Mouse (Mus musculus): ENCODE measurements at regions not wholly inside any gene's neighbourhood (a gene's known extent, or its start where the extent isn't known, plus 50 kb on each side); places are given as distances from the start of the nearest gene placed in this dataset.

DNA sequence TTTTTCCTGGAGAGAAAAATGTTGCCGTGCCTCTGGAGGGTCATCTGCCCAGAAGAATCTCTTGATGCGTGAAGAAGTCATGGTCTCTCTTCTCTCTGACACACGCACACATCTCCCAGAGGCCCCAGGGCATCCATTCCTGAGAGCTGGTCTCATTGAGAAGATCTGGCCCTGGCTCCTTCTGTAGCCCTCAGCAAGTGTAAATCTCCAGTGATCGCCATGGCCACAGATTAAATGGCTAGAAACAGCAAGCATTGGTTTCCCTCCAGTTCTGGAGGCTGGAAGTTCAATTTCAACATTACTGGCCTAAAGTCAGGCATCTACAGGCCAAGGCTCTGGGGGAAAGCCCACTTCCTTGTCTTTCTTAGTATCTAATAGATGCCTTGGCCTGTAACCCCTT, 155.9 kb downstream of the Zfp36l2 start:
- no peak for ATAC-seq (replicated peaks)
- H3K27ac ChIP-seq (replicated peaks): no peak overlapping the region
- no peaks in the 10 kb centered on the region for H3K36me3 ChIP-seq
- 87% methylated on average over 4 of the region's 4 CpGs for WGBS
- peaks cover 3% of the 10 kb centered on the region; the same call in 1 of the 2 replicates for H3K4me1 ChIP-seq
- H3K27me3 ChIP-seq: no peaks in the 10 kb centered on the region
- H3K4me2 ChIP-seq (replicated peaks): no peak overlapping the region
- no peak overlapping the region for H3K9ac ChIP-seq (replicated peaks)
- no peak overlapping the region for H3K4me3 ChIP-seq
- H3K9me3 ChIP-seq: no peaks in the 10 kb centered on the region

DNA sequence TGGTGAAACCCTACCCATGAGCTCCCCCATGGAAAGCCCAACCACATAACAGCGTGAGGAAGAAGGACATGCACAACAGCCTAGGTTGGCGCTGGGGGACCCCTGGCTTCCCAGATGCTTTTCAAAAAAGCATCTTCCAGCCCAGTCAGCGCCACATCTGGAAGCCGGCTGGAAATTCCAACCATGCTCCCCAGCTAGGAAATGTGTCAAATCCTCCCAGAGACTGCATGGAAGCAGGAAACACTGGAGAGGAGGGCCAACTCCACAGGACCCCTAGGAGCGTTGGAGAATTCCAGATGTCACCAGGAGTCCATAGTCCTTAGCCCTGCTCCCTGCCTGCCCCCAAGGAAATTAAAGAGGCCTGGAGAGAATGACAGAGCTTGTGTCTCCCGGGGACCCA, 156.4 kb downstream of the Zfp36l2 start:
- Histone ChIP-seq H3K27me3 (no peaks in the 10 kb centered on the region), H3K9ac (replicated peaks) (no peak overlapping the region), H3K4me3 (no peak overlapping the region), H3K4me1 (peaks cover 3% of the 10 kb centered on the region; the same call in 1 of the 2 replicates), H3K36me3 (no peaks in the 10 kb centered on the region), H3K4me2 (replicated peaks) (no peak overlapping the region), H3K9me3 (no peaks in the 10 kb centered on the region), H3K27ac (replicated peaks) (no peak overlapping the region)
- no peak for ATAC-seq (replicated peaks)
- WGBS: 87% methylated on average over 6 of the region's 6 CpGs

DNA sequence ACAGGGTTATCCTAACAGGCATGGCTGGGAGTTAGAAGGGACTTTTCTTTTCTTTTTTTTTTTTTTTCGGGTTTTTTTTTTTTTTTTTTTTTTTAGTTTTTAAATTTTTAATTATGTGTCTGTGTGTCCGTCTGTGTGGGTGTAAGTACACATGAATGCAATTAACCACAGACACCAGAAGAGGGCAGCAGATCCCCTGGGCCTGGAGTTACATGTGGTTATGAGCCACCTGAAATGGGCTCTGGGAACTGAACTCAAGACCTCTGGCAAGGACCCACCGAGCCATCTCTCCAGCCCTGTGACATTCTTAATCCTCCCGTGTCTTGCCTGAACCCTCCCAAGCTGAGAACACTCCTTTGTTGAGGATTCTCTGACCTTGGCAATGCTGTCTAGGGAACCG, 157.0 kb downstream of the Zfp36l2 start:
- no peak overlapping the region for H3K4me2 ChIP-seq (replicated peaks)
- H3K27ac ChIP-seq (replicated peaks): no peak overlapping the region
- H3K9ac ChIP-seq (replicated peaks): no peak overlapping the region
- ATAC-seq (replicated peaks): no peak
- no peaks in the 10 kb centered on the region for H3K9me3 ChIP-seq
- H3K4me1 ChIP-seq: peaks cover 7% of the 10 kb centered on the region; the same call in 1 of the 2 replicates
- H3K36me3 ChIP-seq: no peaks in the 10 kb centered on the region
- 82% methylated on average over 5 of the region's 5 CpGs for WGBS
- no peak overlapping the region for H3K4me3 ChIP-seq
- no peaks in the 10 kb centered on the region for H3K27me3 ChIP-seq

DNA sequence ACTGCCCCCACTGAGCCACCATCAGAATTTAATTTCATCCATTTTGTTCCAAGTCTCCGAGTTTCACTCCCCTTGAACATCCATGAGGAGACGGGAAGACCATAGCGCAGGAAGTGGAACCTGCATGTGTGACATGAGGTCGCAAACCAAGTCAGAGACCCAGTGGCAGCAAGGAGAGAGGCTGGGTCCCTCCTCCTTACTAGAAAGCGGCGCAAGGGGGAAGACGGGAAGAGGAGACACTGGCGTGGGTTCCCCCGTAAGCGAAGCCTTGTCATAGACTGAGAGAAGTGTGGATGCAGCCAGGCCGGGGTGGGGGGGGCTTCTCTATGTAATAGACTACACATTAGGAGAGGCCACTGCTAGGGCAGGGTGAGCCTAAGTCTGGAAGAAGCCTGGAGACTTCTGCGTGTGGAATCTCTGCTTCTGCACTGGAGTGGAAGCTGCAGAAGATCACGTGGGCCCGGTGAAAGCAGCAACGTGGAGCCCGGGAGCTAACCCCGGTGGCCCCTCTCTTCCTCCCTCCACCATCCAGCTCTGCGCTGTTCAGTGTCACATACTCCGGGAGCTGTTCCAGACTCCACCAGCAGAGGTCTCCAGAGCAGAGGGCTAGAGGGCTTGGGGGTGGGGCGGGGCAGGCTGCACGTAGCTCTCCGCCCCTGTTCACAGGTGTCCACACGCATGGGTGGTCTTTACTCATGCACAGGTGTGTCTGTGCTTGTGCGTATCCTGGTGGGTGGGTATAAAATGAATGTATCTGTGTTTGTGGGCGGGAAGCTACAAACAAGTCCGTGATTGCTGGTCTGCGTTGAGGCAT, 159.4 kb downstream of the Zfp36l2 start:
- Histone ChIP-seq H3K9ac (replicated peaks) (no peak overlapping the region), H3K36me3 (no peaks in the 10 kb centered on the region), H3K9me3 (no peaks in the 10 kb centered on the region), H3K27me3 (no peaks in the 10 kb centered on the region), H3K4me1 (peaks cover 7% of the 10 kb centered on the region; the same call in 1 of the 2 replicates), H3K27ac (replicated peaks) (no peak overlapping the region), H3K4me2 (replicated peaks) (peak overlapping the region; percentile 42), H3K4me3 (0 out of 2 replicates have a peak overlapping the region, but pooled peaks have one; percentile 19)
- 24% methylated on average over 27 of the region's 27 CpGs for WGBS
- peak; percentile 92 for ATAC-seq (replicated peaks)

DNA sequence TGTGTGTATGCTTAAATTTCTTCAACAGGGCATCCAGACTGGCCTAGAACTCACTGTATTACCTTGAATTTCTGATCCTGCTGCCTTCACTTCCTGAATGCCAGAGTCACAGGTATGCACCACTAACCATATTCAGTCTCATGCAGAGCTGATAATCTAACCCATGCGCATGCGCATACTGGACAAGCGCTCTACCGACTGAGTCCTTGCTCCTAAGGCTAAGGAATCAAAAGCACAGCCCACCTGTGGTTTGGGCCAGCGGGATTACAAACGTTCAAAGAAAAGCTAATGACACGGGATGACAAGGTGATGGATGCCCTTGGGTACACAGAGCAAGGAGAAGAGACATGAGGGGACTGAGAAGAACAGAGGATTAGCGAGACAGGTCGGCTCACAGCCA, 160.5 kb downstream of the Zfp36l2 start:
- H3K4me3 ChIP-seq: no peak overlapping the region
- H3K9ac ChIP-seq (replicated peaks): no peak overlapping the region
- H3K27me3 ChIP-seq: no peaks in the 10 kb centered on the region
- ATAC-seq (replicated peaks): no peak
- no peaks in the 10 kb centered on the region for H3K36me3 ChIP-seq
- 70% methylated on average over 9 of the region's 9 CpGs for WGBS
- H3K4me1 ChIP-seq: peaks cover 7% of the 10 kb centered on the region; the same call in 1 of the 2 replicates
- no peak overlapping the region for H3K4me2 ChIP-seq (replicated peaks)
- H3K9me3 ChIP-seq: no peaks in the 10 kb centered on the region
- no peak overlapping the region for H3K27ac ChIP-seq (replicated peaks)

DNA sequence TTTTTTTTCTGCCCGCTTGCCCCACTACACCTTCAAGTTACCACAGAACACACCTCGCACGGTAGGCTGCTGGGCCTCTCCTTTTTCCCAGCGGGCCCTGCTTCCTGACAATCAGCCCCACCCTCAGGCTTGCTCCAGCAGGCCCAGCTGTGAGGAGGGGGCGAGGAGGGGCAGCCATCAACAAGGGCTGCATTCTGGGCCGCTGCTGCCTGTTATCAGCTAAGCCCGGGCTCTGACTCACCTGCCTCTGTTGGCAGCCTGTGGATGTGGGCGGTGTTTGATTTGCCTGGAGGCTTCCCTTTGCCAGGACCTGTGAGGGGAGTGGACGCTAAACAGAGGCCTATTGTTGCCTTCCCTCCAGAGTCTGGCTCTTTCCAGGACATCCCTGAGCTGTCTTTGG, 161.6 kb downstream of the Zfp36l2 start:
- Histone ChIP-seq H3K9ac (replicated peaks) (no peak overlapping the region), H3K4me1 (peaks cover 7% of the 10 kb centered on the region; the same call in 1 of the 2 replicates), H3K9me3 (no peaks in the 10 kb centered on the region), H3K4me2 (replicated peaks) (no peak overlapping the region), H3K36me3 (no peaks in the 10 kb centered on the region), H3K4me3 (no peak overlapping the region), H3K27me3 (no peaks in the 10 kb centered on the region), H3K27ac (replicated peaks) (no peak overlapping the region)
- 30% methylated on average over 9 of the region's 9 CpGs for WGBS
- no peak for ATAC-seq (replicated peaks)

DNA sequence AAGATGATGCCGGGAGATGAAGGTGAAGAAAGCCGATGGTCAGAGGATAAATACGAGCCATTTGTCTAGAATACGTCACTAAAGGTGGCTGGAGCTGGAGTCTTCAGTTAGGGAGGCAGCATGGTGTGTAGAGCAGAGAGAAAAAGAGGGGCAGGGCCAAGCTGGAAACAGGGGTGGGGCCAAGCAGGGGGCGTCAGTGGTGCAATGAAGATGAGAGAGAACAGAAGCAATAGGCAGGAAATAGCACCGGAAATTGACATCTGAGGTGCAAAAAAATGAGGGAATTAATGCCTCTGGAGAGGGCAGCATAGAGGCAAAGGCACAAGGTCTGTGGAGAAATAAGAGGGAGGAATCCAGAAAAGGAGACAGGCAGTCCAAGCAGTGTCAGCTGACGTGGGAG, 165.4 kb downstream of the Zfp36l2 start:
- Histone ChIP-seq H3K4me1 (0 out of 2 replicates have a peak, but pooled peaks cover 4% of the 10 kb centered on the region), H3K9me3 (no peaks in the 10 kb centered on the region), H3K9ac (replicated peaks) (no peak overlapping the region), H3K4me3 (no peak overlapping the region), H3K4me2 (replicated peaks) (no peak overlapping the region), H3K27me3 (no peaks in the 10 kb centered on the region), H3K27ac (replicated peaks) (no peak overlapping the region), H3K36me3 (no peaks in the 10 kb centered on the region)
- WGBS: 85% methylated on average over 7 of the region's 7 CpGs
- ATAC-seq (replicated peaks): no peak

DNA sequence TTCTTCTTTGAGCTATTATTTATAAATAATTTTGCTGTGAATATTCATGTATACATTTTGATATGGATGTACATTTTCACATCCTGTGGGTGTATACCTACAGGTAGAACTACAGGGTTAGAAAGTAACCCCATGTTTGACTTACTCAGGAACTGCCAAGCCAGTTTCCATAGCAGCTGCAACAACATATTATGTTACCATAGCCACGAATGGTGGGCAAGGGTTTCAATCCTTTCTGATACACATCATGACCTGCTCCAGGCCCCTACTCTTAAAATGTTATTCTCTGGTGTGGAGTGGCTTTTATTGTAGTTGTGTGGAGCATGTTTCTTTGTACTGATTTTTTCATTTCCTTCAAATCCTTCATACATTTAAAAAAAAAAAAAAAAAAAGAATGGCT, 168.9 kb downstream of the Zfp36l2 start:
- 85% methylated on average over 1 of the region's 1 CpGs for WGBS
- H3K27ac ChIP-seq (replicated peaks): no peak overlapping the region
- no peaks in the 10 kb centered on the region for H3K9me3 ChIP-seq
- no peak for ATAC-seq (replicated peaks)
- no peak overlapping the region for H3K9ac ChIP-seq (replicated peaks)
- no peaks in the 10 kb centered on the region for H3K27me3 ChIP-seq
- H3K4me2 ChIP-seq (replicated peaks): no peak overlapping the region
- H3K4me1 ChIP-seq: no peaks in the 10 kb centered on the region
- H3K4me3 ChIP-seq: no peak overlapping the region
- H3K36me3 ChIP-seq: no peaks in the 10 kb centered on the region

DNA sequence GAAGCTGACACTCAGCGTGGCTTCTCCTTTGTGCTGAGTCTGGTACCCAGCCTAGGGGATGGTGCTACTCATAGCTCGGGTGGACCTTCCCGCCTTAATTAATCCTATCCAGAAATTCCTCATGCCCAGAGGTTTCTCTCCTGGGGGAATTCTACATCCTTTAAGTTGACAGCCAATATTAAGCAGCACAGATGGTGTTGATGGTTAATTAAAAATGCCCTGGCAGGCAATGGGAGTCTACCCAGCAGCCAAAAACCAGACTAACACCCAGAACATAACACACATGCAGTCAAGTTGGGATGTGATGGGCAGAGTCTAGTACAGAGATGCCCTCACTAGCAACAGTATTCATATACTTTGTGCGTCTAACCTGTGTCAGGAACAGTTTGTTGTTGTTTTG, 169.9 kb downstream of the Zfp36l2 start:
- Histone ChIP-seq H3K4me1 (no peaks in the 10 kb centered on the region), H3K9me3 (no peaks in the 10 kb centered on the region), H3K36me3 (no peaks in the 10 kb centered on the region), H3K4me2 (replicated peaks) (no peak overlapping the region), H3K9ac (replicated peaks) (no peak overlapping the region), H3K27me3 (no peaks in the 10 kb centered on the region), H3K27ac (replicated peaks) (no peak overlapping the region), H3K4me3 (no peak overlapping the region)
- no peak for ATAC-seq (replicated peaks)
- WGBS: 67% methylated on average over 4 of the region's 4 CpGs

DNA sequence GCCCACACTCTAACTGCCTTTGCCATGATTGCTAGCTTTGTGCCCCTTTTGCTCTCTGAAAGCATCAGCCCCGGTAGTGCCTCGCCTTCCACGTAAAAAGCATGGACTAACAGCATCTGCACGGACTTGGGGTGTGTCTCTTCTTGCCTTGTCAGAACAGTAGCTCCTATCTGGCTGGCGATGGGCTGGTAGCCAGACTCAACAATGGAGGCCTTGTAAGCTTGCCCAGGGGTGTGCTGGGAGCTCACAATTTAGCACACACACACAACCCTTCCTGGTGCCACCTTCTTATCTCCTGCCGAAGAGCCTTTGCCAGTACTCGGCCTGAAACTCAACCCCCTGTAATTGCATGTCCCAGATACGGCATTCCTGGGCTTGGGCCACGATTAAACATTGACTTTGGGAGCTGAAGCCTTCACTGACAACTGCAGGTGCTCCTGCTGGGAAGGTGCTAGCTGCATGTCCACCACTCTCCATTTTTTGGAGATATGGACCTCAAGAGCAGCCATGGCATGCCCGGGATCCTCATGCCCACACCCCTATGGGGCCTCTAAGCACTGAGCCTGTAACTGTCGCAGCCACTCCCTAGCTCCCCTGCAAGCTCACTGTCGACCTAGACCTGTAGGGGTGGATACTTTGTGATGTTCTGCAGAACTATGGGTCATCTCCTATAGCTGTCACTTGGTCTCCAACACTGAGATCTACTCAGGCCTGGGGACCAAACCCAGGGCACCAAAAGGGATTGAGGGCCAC, 166.7 kb upstream of the Haao start:
- ATAC-seq (replicated peaks): no peak
- H3K4me1 ChIP-seq: 0 out of 2 replicates have a peak, but pooled peaks cover 3% of the 10 kb centered on the region
- H3K27me3 ChIP-seq: no peaks in the 10 kb centered on the region
- no peak overlapping the region for H3K4me2 ChIP-seq (replicated peaks)
- 86% methylated on average over 12 of the region's 12 CpGs for WGBS
- no peaks in the 10 kb centered on the region for H3K36me3 ChIP-seq
- no peak overlapping the region for H3K4me3 ChIP-seq
- H3K9me3 ChIP-seq: no peaks in the 10 kb centered on the region
- no peak overlapping the region for H3K9ac ChIP-seq (replicated peaks)
- H3K27ac ChIP-seq (replicated peaks): no peak overlapping the region

DNA sequence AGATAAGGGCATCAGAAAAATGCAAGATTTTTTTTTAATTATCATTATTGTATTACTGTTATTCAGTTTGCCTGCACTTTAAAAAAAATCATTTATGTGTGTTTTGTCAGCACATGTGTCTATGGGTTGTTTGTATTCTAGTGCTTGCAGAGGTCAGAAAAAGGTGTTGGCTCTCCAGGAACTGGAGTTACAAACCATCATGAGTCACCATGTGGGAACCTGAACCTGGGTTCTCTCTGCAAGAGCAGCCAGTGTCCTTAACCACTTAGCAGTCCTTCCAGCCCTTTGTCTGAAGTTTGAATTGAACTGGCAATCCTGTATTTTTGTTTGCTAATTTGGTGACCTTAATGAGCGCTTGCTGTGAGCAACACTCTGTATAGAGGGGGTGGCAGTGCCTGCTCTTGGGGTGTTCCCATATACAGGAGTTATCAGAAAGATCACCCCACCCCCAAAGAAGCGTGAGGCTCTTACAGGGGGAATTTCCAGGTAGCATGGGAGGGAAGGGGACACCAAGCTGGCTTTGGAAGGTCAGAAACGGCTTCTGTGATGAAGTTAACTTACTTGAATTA, 162.8 kb upstream of the Haao start:
- Histone ChIP-seq H3K4me3 (no peak overlapping the region), H3K4me2 (replicated peaks) (no peak overlapping the region), H3K27me3 (no peaks in the 10 kb centered on the region), H3K9me3 (no peaks in the 10 kb centered on the region), H3K4me1 (0 out of 2 replicates have a peak, but pooled peaks cover 3% of the 10 kb centered on the region), H3K9ac (replicated peaks) (no peak overlapping the region), H3K27ac (replicated peaks) (no peak overlapping the region), H3K36me3 (no peaks in the 10 kb centered on the region)
- ATAC-seq (replicated peaks): no peak
- WGBS: 43% methylated on average over 3 of the region's 3 CpGs

DNA sequence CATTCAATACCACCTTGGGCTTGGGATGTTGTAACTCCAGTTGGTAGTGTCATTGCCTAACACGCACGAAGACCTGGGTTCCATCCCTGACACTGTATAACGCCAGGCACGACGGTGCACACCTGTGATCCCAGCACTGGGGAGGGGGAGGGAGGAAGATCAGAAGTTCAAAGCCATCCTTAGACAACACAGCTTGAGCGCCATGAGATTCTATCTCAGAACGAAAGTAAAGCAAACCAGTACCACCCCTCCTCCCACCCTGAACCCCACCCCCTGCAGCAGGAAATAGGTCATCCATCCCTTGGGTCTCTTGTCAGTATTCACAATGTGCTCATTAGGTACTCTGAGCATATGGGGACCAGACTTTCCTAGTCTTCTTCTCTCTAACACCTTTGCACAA, 162.2 kb upstream of the Haao start:
- Histone ChIP-seq H3K4me2 (replicated peaks) (no peak overlapping the region), H3K36me3 (no peaks in the 10 kb centered on the region), H3K9ac (replicated peaks) (no peak overlapping the region), H3K4me3 (no peak overlapping the region), H3K27ac (replicated peaks) (peak overlapping the region; percentile 39), H3K9me3 (no peaks in the 10 kb centered on the region), H3K27me3 (no peaks in the 10 kb centered on the region), H3K4me1 (0 out of 2 replicates have a peak, but pooled peaks cover 3% of the 10 kb centered on the region)
- 89% methylated on average over 7 of the region's 7 CpGs for WGBS
- no peak for ATAC-seq (replicated peaks)
